Mouse (Mus musculus) embryonic facial prominence, embryonic 11.5 days (tissue): ENCODE data around the gene Wdfy4. TPM values are rescaled to one million over a fixed set of nuclear protein-coding genes. Genes with fewer than 3 reads are reported as not detected.

Experiments used
- ATAC-seq: fragments of 200-750 bp; cut with Nextera tagmentation; replicated peaks from 2 replicates; pipeline ENCODE4 v1.8.0; 2017; ENCODE audit warnings: low read depth; ENCODE audit not compliant: insufficient number of reproducible peaks, low FRiP score, low TSS enrichment
- DNase-seq: peaks from one replicate; pipeline ENCODE4 v3.0.0-alpha.2; 2015; ENCODE audit warnings: low spot score
- H3K27ac ChIP-seq: fragments of 300-500 bp; sonication (generic); replicated peaks from 2 replicates; pipeline ENCODE4 v1.5.1; 2014; ENCODE audit warnings: mild to moderate bottlenecking, low read depth, low read length, control low read depth
- H3K27me3 ChIP-seq: fragments of 300-500 bp; sonication (generic); 2 replicates; pipeline ENCODE4 v1.6.1; 2014; ENCODE audit warnings: mild to moderate bottlenecking, low read length, moderate library complexity, mixed read lengths; ENCODE audit not compliant: control insufficient read depth, insufficient read depth
- H3K36me3 ChIP-seq: fragments of 300-500 bp; sonication (generic); replicated peaks from 2 replicates; pipeline ENCODE4 v1.6.1; 2014; ENCODE audit warnings: low read depth, mild to moderate bottlenecking, low read length, moderate library complexity, mixed read lengths; ENCODE audit not compliant: control insufficient read depth, insufficient read depth
- H3K4me1 ChIP-seq: fragments of 300-500 bp; sonication (generic); 2 replicates; pipeline ENCODE4 v1.6.1; 2014; ENCODE audit warnings: low read length, mixed read lengths; ENCODE audit not compliant: control insufficient read depth, insufficient read depth
- H3K4me2 ChIP-seq: fragments of 300-500 bp; sonication (generic); 2 replicates; pipeline ENCODE4 v1.6.1; 2014; ENCODE audit warnings: low read depth, mild to moderate bottlenecking, control low read depth, low read length, moderate library complexity
- H3K4me3 ChIP-seq: fragments of 300-500 bp; sonication (generic); 2 replicates; pipeline ENCODE4 v1.5.1; 2014; ENCODE audit warnings: low read depth, low read length, control low read depth
- H3K9ac ChIP-seq: fragments of 300-500 bp; sonication (generic); replicated peaks from 2 replicates; pipeline ENCODE4 v1.6.1; 2014; ENCODE audit warnings: mild to moderate bottlenecking, control low read depth, low read length
- H3K9me3 ChIP-seq: fragments of 300-500 bp; sonication (generic); replicated peaks from 2 replicates; pipeline ENCODE4 v1.6.1; 2016; ENCODE audit warnings: mild to moderate bottlenecking, low read length, inconsistent platforms, mixed read lengths; ENCODE audit not compliant: control insufficient read depth
- WGBS: fragments of 180-500 bp; shearing (Covaris S2); extraction: QIAGEN DNeasy Blood & Tissue Kit; methylation state at CpG from one replicate; pipeline ENCODE4 v1.1.7; 2014; 5-methylcytosine and 5-hydroxymethylcytosine counted together
- polyA plus RNA-seq: library from polyadenylated mRNA; unstranded; fragments of >200 nt; fragmentation: Nextera tagmentation; extraction: Ambion mirVana; gene quantifications from 2 replicates; pipeline ENCODE4 v1.2.1, GENCODE M21; 2014

The Wdfy4 gene
- 0.08 and 0.20 TPM in 2 replicates for polyA plus RNA-seq

DNA sequence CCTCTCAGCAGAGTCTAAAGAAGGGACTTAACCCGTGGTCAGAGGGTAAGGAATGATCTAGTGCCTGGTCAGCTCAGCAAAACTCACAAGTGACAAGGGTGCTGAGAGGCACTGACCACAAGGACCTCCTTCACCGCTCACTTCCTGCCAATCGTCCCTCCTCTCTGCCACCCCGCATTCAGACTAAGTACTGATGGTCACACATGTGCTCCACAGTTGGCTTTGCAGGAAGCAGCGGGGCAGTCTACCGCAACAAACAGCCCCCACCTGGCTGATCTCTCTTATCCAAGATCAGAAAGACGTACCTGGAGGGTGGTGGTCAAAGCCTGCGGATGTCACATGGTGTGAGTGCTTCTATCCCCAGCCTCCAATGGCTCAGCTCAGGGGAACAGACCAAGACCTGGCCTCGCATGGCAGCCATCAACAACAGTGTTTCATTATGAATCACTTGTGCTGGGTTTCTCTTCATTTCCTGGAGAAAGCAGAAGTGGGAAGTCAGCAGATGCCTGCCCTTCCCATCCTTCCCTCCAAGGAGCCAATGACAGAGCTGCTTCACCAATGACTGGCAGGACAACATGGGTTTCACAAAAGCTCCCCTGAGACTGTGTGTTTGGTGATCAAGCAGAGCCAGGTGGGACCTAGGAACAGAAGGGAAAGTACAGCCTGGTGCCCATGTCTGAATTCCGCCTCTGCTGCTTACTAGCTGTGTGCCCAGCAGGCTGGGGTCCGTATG is at the start of gene Wdfy4:
Gene Wdfy4 (minus strand): TSS at position 441 of the 733 bp plus-strand sequence.
- Histone ChIP-seq H3K36me3 (no peaks in the 10 kb centered on the region), H3K4me1 (no peaks in the 10 kb centered on the region), H3K4me3 (no peak within 1 kb of the TSS), H3K9me3 (no peaks in the 10 kb centered on the region), H3K27me3 (no peaks in the 10 kb centered on the region), H3K4me2 (no peak within 1 kb of the TSS), H3K27ac (no peak within 1 kb of the TSS), H3K9ac (no peak within 1 kb of the TSS)
- ATAC-seq, result no peak
- DNase-seq, result no peak
- WGBS, result 78% methylated on average over 11 of the region's 11 CpGs

DNA sequence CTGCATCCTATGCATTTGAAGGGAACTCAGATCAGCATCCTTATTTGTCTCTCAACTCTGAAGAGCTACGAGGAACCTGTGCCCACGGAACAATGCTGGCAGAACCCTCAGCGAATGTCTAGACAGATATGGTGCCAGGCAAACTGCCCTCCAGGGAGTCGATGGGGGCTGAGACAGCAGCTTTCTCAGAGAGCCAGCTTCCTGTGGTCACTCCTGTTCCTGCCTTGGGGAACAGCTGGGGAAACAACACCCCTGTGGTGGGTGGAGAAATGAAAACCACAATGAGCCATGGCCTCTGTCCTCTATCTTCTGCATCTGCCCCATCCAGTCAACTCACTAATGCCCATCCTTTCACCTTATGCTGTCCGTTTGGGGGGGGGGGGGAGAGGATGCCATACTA is 46.7 kb upstream of the Wdfy4 start:
- 78% methylated on average over 5 of the region's 5 CpGs for WGBS
- Histone ChIP-seq H3K4me1 (no peaks in the 10 kb centered on the region), H3K36me3 (no peaks in the 10 kb centered on the region), H3K9ac (no peak overlapping the region), H3K9me3 (no peaks in the 10 kb centered on the region), H3K4me2 (no peak overlapping the region), H3K4me3 (no peak overlapping the region), H3K27me3 (no peaks in the 10 kb centered on the region), H3K27ac (no peak overlapping the region)
- ATAC-seq, result no peak
- no peak for DNase-seq

DNA sequence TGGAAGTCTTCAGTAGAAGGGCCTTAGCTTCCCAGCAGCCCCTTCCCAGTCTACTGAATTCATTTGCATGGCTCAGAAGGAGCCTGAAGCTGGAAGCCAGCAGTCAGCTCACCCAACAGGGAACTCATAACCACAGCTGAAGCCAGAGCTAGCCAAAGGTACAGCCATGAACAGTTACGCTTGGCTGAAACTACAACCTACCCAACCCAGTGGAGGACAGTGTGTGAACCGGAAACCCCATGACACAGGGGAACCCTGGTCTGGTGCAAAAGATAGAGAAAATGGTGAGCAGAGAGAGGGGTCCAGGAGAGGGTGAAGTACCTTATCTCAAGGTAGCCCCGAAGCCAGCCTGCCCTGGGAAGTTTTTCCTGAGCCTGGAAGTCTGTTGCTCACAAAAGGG is 46.0 kb upstream of the Wdfy4 start:
- Histone ChIP-seq H3K27ac (no peak overlapping the region), H3K4me3 (no peak overlapping the region), H3K9me3 (no peaks in the 10 kb centered on the region), H3K4me2 (no peak overlapping the region), H3K9ac (no peak overlapping the region), H3K36me3 (no peaks in the 10 kb centered on the region), H3K27me3 (no peaks in the 10 kb centered on the region), H3K4me1 (no peaks in the 10 kb centered on the region)
- no peak for ATAC-seq
- no peak for DNase-seq
- WGBS, result 90% methylated on average over 3 of the region's 3 CpGs

DNA sequence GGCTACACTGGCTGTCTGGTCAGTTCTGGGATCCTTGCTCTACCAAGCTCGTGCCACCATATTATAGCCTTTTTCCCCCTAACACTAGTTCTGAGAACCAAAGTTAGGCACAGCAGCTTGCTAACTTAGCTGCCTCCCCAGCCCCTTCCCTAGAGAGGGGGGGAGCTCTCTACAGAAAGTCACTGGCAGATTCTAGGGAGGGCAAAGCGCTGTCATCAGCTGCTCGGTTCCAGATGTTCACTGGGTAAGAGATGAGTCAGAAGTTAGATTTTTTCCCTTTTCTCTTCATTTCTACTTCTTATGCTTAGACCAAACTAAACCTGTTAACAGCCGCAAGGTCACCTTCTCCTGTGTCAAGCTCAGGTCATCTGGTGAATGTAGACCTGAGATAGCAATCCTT is 45.4 kb upstream of the Wdfy4 start:
- 85% methylated on average over 4 of the region's 4 CpGs for WGBS
- Histone ChIP-seq H3K4me1 (no peaks in the 10 kb centered on the region), H3K4me3 (no peak overlapping the region), H3K4me2 (no peak overlapping the region), H3K27me3 (no peaks in the 10 kb centered on the region), H3K36me3 (no peaks in the 10 kb centered on the region), H3K9me3 (no peaks in the 10 kb centered on the region), H3K27ac (no peak overlapping the region), H3K9ac (no peak overlapping the region)
- DNase-seq (no peak), ATAC-seq (no peak)

DNA sequence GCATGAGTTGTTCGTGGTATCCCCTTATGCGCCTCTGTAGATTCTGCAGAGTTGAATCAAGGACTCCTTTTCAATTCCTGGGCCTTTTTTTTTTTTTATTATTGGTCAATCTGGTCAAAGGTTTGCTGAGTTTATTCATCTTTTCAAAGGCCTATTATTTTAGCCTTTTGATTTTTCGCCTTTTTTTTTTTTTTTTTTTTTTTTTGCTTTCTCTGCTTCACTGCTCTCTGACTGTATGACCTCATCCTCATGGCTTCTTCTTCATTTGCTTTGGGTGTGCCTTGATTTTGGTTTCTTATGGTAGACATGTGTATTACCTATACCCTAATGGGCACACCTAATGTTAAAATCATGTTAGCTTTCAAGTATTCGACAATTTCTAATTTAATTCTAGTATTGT is 39.9 kb upstream of the Wdfy4 start:
- no peak overlapping the region for H3K9ac ChIP-seq
- H3K4me3 ChIP-seq, result no peak overlapping the region
- H3K4me1 ChIP-seq, result no peaks in the 10 kb centered on the region
- no peaks in the 10 kb centered on the region for H3K9me3 ChIP-seq
- no peak overlapping the region for H3K4me2 ChIP-seq
- WGBS, result 88% methylated on average over 4 of the region's 4 CpGs
- ATAC-seq (no peak), DNase-seq (no peak)
- H3K27ac ChIP-seq, result no peak overlapping the region
- no peaks in the 10 kb centered on the region for H3K27me3 ChIP-seq
- no peaks in the 10 kb centered on the region for H3K36me3 ChIP-seq

DNA sequence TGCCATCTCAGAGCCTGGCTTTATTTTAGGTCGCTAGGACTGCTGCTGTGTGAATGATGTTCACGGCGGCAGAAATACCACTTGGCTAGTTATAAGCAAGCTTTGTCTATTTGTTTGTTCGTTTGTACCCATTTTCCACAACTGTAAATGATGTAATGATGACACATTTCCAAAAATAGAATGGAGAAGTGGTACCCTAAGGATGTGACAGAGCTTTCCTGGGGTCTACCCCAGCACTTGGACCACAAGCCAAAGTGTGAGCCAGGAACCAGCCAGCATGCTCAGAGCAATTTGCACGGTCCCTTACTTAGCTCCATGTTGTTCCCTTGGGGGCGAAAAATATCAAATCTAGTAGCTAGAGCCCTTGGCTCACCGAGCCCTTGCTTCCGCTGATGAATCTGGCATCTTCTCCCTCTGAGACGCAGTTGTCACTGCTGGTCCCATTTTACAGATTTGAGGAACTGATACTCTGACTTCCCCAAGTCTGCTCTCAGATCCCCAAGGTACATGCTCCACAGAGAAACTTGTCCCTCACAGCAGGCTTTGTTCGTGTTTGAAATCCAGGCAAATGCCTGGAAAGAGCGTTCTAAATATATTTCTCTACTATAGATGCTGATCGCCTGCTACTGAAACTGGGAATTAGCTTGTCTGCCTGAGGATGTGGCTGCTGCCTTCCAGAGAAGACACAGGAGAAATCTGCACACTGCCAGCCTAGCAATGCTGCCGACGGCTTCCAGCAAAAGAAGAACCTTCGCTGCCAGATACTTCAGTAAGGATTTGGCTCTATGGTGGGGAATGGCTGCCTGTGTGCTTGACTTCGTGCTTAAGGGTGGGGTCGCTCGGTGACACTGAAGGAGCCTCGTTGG is 31.3 kb upstream of the Wdfy4 start:
- no peaks in the 10 kb centered on the region for H3K4me1 ChIP-seq
- DNase-seq (no peak), ATAC-seq (no peak)
- no peaks in the 10 kb centered on the region for H3K36me3 ChIP-seq
- WGBS, result 86% methylated on average over 19 of the region's 19 CpGs
- H3K27me3 ChIP-seq, result no peaks in the 10 kb centered on the region; the same call in 1 of the 2 replicates
- no peak overlapping the region for H3K4me3 ChIP-seq
- no peak overlapping the region for H3K27ac ChIP-seq
- no peaks in the 10 kb centered on the region for H3K9me3 ChIP-seq
- H3K4me2 ChIP-seq, result no peak overlapping the region
- no peak overlapping the region for H3K9ac ChIP-seq

DNA sequence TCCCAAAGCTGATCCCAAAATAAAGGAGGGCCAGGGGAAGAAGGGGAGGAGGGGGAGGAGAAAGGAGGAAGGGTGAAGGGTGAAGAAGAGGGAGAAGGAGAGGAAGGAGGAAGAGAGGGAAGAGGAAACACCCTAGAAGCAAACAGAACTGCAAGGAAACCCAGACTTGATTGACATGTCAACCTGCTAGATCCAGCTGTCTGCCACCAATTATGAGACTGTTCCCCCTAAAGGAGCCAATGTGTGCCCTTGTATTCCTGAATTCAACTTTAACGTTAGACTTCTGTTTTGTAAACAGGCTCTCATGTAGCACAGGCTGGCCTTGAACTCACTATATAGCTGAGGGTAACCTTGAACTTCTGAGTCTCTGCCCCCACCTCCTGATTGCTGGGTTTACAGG is 29.9 kb upstream of the Wdfy4 start:
- no peak overlapping the region for H3K4me2 ChIP-seq
- H3K36me3 ChIP-seq, result no peaks in the 10 kb centered on the region
- no peak overlapping the region for H3K9ac ChIP-seq
- no peaks in the 10 kb centered on the region; the same call in 1 of the 2 replicates for H3K27me3 ChIP-seq
- H3K27ac ChIP-seq, result no peak overlapping the region
- H3K9me3 ChIP-seq, result no peaks in the 10 kb centered on the region
- no peak overlapping the region for H3K4me3 ChIP-seq
- no peaks in the 10 kb centered on the region for H3K4me1 ChIP-seq
- WGBS, result 54% methylated on average over 1 of the region's 1 CpGs
- ATAC-seq (no peak), DNase-seq (no peak)

DNA sequence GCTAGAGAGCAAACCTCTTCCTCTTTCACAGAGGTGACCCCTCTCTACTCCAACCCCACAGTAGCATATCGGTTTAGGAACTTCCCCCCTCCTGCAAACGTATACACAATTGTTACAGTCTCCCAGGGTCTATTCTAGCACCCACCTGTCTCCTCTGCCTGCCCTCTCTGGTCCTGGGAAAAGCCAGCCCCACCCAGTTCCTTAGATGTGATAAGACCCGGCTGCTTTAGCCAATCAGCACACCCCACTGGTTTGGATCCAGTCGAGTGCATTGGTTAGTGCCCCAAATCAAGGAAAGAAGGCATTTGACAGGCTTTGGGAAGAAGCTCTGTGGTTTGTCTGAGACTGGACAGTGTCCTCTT is 29.4 kb upstream of the Wdfy4 start:
- no peaks in the 10 kb centered on the region; the same call in 1 of the 2 replicates for H3K27me3 ChIP-seq
- H3K9me3 ChIP-seq, result no peaks in the 10 kb centered on the region
- H3K27ac ChIP-seq, result no peak overlapping the region
- no peaks in the 10 kb centered on the region for H3K36me3 ChIP-seq
- no peak overlapping the region for H3K4me2 ChIP-seq
- H3K4me1 ChIP-seq, result no peaks in the 10 kb centered on the region
- no peak overlapping the region for H3K4me3 ChIP-seq
- no peak for DNase-seq
- 22% methylated on average over 4 of the region's 4 CpGs for WGBS
- 0 out of 2 replicates have a peak, but pooled peaks have one; percentile 5 for ATAC-seq
- no peak overlapping the region for H3K9ac ChIP-seq
